Mouse (Mus musculus): ENCODE data around the gene Wdfy1.

Gene Wdfy1

GRCm38 (mm10) chr1:79775927-79776458 is at the start of gene Wdfy1, which contains the start of gene Mrpl44:
TSS of gene Wdfy1 (minus strand) at chr1:79776143.
TSS of gene Mrpl44 (plus strand) at chr1:79776018.
- DNase-seq (ENCODE audit: low read depth), result peak; percentile 97

- DNase-seq (ENCODE audit: low read depth), result peak; percentile 23
Observed at GRCm38 (mm10) chr1:79823951-79824633, 48.1 kb upstream of the Wdfy1 start.

- DNase-seq (ENCODE audit: low read depth), result peak; percentile 76
Observed at GRCm38 (mm10) chr1:79822806-79823525, 47.0 kb upstream of the Wdfy1 start.

- DNase-seq (ENCODE audit: low read depth), result no peak
Observed at GRCm38 (mm10) chr1:79819296-79819879, 43.4 kb upstream of the Wdfy1 start.

- DNase-seq (ENCODE audit: low read depth), result no peak
Observed at GRCm38 (mm10) chr1:79815446-79815845, 39.5 kb upstream of the Wdfy1 start.

GRCm38 (mm10) chr1:79809447-79809846 is 33.5 kb upstream of the Wdfy1 start:
- DNase-seq (ENCODE audit: low read depth), result no peak

- no peak for DNase-seq (ENCODE audit: low read depth)
Observed at GRCm38 (mm10) chr1:79806865-79807264, 30.9 kb upstream of the Wdfy1 start.

- no peak for DNase-seq (ENCODE audit: low read depth)
Observed at GRCm38 (mm10) chr1:79803614-79804013, 27.7 kb upstream of the Wdfy1 start.

GRCm38 (mm10) chr1:79802858-79803427 is 27.0 kb upstream of the Wdfy1 start:
- no peak for DNase-seq (ENCODE audit: low read depth)

- no peak for DNase-seq (ENCODE audit: low read depth)
Observed at GRCm38 (mm10) chr1:79797084-79797483, 21.1 kb upstream of the Wdfy1 start.

- no peak for DNase-seq (ENCODE audit: low read depth)
Observed at GRCm38 (mm10) chr1:79786267-79786927, 10.5 kb upstream of the Wdfy1 start.

GRCm38 (mm10) chr1:79782433-79782832 is 6.5 kb upstream of the Wdfy1 start:
- DNase-seq (ENCODE audit: low read depth), result no peak

- no peak for DNase-seq (ENCODE audit: low read depth)
Observed at GRCm38 (mm10) chr1:79778011-79778410, 2.1 kb upstream of the Wdfy1 start.

- DNase-seq (ENCODE audit: low read depth), result no peak
Observed at GRCm38 (mm10) chr1:79774164-79774780, 1.7 kb downstream of the Wdfy1 start.

- no peak for DNase-seq (ENCODE audit: low read depth)
Observed at GRCm38 (mm10) chr1:79768231-79768630, 7.7 kb downstream of the Wdfy1 start.

- no peak for DNase-seq (ENCODE audit: low read depth)
Observed at GRCm38 (mm10) chr1:79764483-79764882, 11.5 kb downstream of the Wdfy1 start.

- DNase-seq (ENCODE audit: low read depth), result no peak
Observed at GRCm38 (mm10) chr1:79764031-79764430, 11.9 kb downstream of the Wdfy1 start.

GRCm38 (mm10) chr1:79762282-79763250 is 13.4 kb downstream of the Wdfy1 start:
- no peak for DNase-seq (ENCODE audit: low read depth)

- no peak for DNase-seq (ENCODE audit: low read depth)
Observed at GRCm38 (mm10) chr1:79761917-79762271, 14.0 kb downstream of the Wdfy1 start.
